ENCODE assay signal across 8 mouse cellular contexts in genomic region chr8:10805405-10806151, GRCm38 (mm10).
DNase-seq lines count a peak whose midpoint lies in the region; ATAC-seq and TF ChIP-seq lines count a peak whose summit lies in the region.

No protein-coding gene starts in this region.

- WGBS in lung, embryonic 16.5 days: 12% methylated on average over 21 of the region's 25 CpGs
- 3% methylated on average over 21 of the region's 25 CpGs for WGBS in hindbrain, embryonic 13.5 days
- WGBS in limb, embryonic 12.5 days: 9% methylated on average over 22 of the region's 25 CpGs

- H3K36me3 ChIP-seq in lung, embryonic 16.5 days (ENCODE audit: control insufficient read depth, insufficient read depth, low read length): no peaks in the 10 kb centered on the region
- no peaks in the 10 kb centered on the region for H3K36me3 ChIP-seq in hindbrain, embryonic 13.5 days
- H3K36me3 ChIP-seq in limb, embryonic 12.5 days: no peaks in the 10 kb centered on the region

- ATAC-seq in lung, embryonic 16.5 days (ENCODE audit: low read depth): no peak
- ATAC-seq in hindbrain, embryonic 13.5 days (ENCODE audit: low FRiP score): peak; percentile 46
- ATAC-seq in limb, embryonic 12.5 days (ENCODE audit: insufficient number of reproducible peaks, insufficient read depth, low FRiP score, low TSS enrichment, low read depth): no peak
- no peak for ATAC-seq in erythroid progenitor cell, adult 5-6 weeks (replicated peaks; ENCODE audit: low FRiP score, poor library complexity, severe bottlenecking)

- no peak for TF ChIP-seq CTCF in layer of hippocampus, adult 2 months (conservative IDR thresholded peaks at IDR 0.05)

- H3K9me3 ChIP-seq in lung, embryonic 16.5 days (ENCODE audit: control insufficient read depth, low read length): no peaks in the 10 kb centered on the region
- H3K9me3 ChIP-seq in hindbrain, embryonic 13.5 days: no peaks in the 10 kb centered on the region
- H3K9me3 ChIP-seq in limb, embryonic 12.5 days: no peaks in the 10 kb centered on the region

- no peak overlapping the region for H3K4me3 ChIP-seq in lung, embryonic 16.5 days (ENCODE audit: low read length)
- no peak overlapping the region for H3K4me3 ChIP-seq in hindbrain, embryonic 13.5 days
- no peak overlapping the region; the same call in 1 of the 2 replicates for H3K4me3 ChIP-seq in limb, embryonic 12.5 days (replicated peaks)
- H3K4me3 ChIP-seq in layer of hippocampus, adult 2 months: no peak overlapping the region

- no peak overlapping the region for H3K27ac ChIP-seq in lung, embryonic 16.5 days (ENCODE audit: low read length)
- H3K27ac ChIP-seq in hindbrain, embryonic 13.5 days: peak overlapping the region; percentile 58; the same call in 1 of the 2 replicates
- H3K27ac ChIP-seq in limb, embryonic 12.5 days: no peak overlapping the region
- H3K27ac ChIP-seq in layer of hippocampus, adult 2 months: no peak overlapping the region

- H3K4me2 ChIP-seq in lung, embryonic 16.5 days (ENCODE audit: low read depth, low read length): no peak overlapping the region
- H3K4me2 ChIP-seq in hindbrain, embryonic 13.5 days: peak overlapping the region; percentile 41
- H3K4me2 ChIP-seq in limb, embryonic 12.5 days: peak overlapping the region; percentile 45

- H3K4me1 ChIP-seq in lung, embryonic 16.5 days (replicated peaks; ENCODE audit: control insufficient read depth, insufficient read depth, low read length): peaks cover 3% of the 10 kb centered on the region; the same call in 1 of the 2 replicates
- H3K4me1 ChIP-seq in hindbrain, embryonic 13.5 days (replicated peaks): peaks cover 12% of the 10 kb centered on the region
- peaks cover 21% of the 10 kb centered on the region for H3K4me1 ChIP-seq in limb, embryonic 12.5 days (replicated peaks)

- DNase-seq in lung, postnatal 25 days (ENCODE audit: low spot score): no peak
- no peak for DNase-seq in layer of hippocampus, postnatal 14 days (ENCODE audit: low spot score in 2 of 2)
- no peak for DNase-seq in ovary, postnatal 10 days (ENCODE audit: low spot score)
- DNase-seq in layer of hippocampus, adult 2 months (ENCODE audit: low spot score in 2 of 2): no peak

- H3K27me3 ChIP-seq in lung, embryonic 16.5 days (ENCODE audit: control insufficient read depth, insufficient read depth, low read depth, low read length): peaks cover 2% of the 10 kb centered on the region; the same call in 1 of the 2 replicates
- peaks cover 5% of the 10 kb centered on the region; the same call in 1 of the 2 replicates for H3K27me3 ChIP-seq in hindbrain, embryonic 13.5 days
- peaks cover 4% of the 10 kb centered on the region; the same call in 1 of the 2 replicates for H3K27me3 ChIP-seq in limb, embryonic 12.5 days

- H3K9ac ChIP-seq in lung, embryonic 16.5 days (ENCODE audit: low read length): 0 out of 2 replicates have a peak overlapping the region, but pooled peaks have one; percentile 31
- peak overlapping the region; percentile 35; the same call in 1 of the 2 replicates for H3K9ac ChIP-seq in hindbrain, embryonic 13.5 days
- peak overlapping the region; percentile 18; the same call in 1 of the 2 replicates for H3K9ac ChIP-seq in limb, embryonic 12.5 days (replicated peaks)
